Mouse (Mus musculus): ENCODE results near the gene Gm21987.
A peak's percentile ranks its signal among the peaks of the same experiment; 100 is the strongest.

The Gm21987 gene

DNA sequence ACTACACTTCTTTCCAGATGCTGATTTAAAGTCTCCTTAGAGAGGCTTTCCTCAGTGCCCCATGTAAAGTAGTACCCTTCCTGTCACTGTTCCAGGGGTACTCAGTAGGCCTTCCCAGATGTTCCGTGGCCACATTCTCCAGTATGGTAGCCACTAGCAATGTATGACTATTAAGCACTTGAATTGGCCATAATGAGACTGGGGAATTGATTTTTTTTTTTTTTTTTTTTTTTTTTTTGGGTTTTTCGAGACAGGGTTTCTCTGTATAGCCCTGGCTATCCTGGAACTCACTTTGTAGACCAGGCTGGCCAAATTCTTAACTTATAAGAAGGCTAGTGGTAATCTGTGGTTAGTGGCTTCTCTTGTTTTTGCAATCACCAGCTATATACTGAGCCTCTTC is 3.0 kb downstream of the Gm21987 start:
- no peak for DNase-seq (ENCODE audit: low read depth)

- DNase-seq (ENCODE audit: low read depth) = no peak
Measured at GRCm38 (mm10) chr16:38350361-38350855, 3.6 kb downstream of the Gm21987 start.

- no peak for DNase-seq (ENCODE audit: low read depth)
Measured at GRCm38 (mm10) chr16:38350939-38351338, 4.1 kb downstream of the Gm21987 start.

GRCm38 (mm10) chr16:38352031-38352430 is 5.2 kb downstream of the Gm21987 start:
- no peak for DNase-seq (ENCODE audit: low read depth)

GRCm38 (mm10) chr16:38352851-38353250 is 6.0 kb downstream of the Gm21987 start:
- DNase-seq (ENCODE audit: low read depth) = no peak

DNA sequence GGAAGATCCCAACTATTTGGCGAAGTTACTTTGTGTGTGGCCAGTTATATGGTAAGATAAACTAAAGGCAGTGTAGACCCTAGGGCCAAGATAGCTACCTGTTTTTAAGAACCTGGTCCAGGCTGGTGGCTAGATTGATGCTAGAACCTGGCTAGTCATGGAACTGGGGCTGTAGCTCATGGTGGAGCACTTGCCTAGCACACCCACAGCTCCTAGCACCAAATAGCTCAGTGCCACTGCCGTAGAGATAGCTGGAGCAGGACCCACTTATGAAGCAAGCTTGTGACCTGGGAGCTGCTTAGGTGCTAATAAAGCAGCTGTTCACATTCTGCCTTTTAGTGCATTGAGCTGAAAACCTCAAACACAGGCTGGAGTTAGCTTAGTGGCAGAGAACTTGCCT is 6.8 kb downstream of the Gm21987 start:
- DNase-seq (ENCODE audit: low read depth) = no peak

DNA sequence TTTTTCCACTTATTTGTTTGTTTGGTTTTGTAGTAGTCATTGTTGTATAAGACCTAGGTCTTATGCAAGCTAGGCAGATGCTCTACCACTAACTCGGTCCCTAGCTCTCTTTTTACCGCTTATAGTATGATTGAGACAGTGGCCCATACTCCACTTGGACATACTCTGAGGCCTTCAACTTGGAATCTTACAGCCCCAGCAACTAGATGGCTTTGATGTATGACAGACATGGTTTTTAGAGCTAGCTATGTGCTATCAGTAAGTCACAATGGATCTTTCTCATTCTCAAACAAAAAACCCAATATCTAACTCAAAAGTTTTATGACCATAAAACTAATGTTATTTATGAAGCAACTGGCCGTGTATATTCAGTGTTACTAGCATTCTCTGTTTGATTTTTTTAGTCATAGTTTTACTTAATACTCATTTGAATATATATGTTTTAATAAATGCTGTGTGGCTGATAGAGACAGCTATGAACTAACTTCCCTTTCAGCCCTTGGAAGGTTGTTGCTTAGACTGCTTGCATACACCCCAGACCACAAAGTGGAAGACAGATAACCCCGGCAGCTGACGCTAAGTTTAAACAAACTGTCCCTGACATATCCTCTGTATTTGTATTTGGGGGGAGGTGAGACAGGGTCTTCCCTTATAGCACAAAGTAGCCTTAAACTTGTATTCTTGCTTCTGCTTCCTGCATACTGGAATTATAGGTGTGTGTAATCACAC is 7.5 kb downstream of the Gm21987 start:
- no peak for DNase-seq (ENCODE audit: low read depth)

- no peak for DNase-seq (ENCODE audit: low read depth)
Measured at GRCm38 (mm10) chr16:38358256-38358812, 11.5 kb downstream of the Gm21987 start.

- no peak for DNase-seq (ENCODE audit: low read depth)
Measured at GRCm38 (mm10) chr16:38359241-38359640, 12.4 kb downstream of the Gm21987 start.

- no peak for DNase-seq (ENCODE audit: low read depth)
Measured at GRCm38 (mm10) chr16:38359857-38360256, 13.0 kb downstream of the Gm21987 start.

GRCm38 (mm10) chr16:38360317-38360716 is 13.5 kb downstream of the Gm21987 start:
- DNase-seq (ENCODE audit: low read depth) = no peak

DNA sequence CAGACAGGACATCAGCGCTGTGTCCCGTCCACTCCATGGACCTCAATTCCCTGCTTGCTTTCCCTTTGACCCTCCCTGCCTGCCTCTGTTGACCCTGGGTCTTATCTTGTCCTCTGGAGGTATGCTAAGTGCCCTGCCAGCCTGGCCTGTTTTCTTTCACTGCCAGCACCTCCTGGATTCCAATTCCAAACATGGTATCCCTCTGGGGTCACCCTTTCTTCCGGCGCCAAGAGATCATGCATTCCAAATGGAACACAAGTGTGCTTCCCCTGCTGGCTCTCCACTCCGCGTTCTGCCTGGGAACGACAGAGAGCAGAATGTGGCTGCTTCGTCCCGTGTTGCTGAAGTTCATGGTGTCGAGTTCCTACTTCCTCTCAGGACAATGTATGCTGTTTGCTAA is 15.1 kb downstream of the Gm21987 start, which contains the start of gene Popdc2:
Popdc2 (plus strand) TSS at position 277 of the 400 bp plus-strand sequence.
- no peak for DNase-seq (ENCODE audit: low read depth)

DNA sequence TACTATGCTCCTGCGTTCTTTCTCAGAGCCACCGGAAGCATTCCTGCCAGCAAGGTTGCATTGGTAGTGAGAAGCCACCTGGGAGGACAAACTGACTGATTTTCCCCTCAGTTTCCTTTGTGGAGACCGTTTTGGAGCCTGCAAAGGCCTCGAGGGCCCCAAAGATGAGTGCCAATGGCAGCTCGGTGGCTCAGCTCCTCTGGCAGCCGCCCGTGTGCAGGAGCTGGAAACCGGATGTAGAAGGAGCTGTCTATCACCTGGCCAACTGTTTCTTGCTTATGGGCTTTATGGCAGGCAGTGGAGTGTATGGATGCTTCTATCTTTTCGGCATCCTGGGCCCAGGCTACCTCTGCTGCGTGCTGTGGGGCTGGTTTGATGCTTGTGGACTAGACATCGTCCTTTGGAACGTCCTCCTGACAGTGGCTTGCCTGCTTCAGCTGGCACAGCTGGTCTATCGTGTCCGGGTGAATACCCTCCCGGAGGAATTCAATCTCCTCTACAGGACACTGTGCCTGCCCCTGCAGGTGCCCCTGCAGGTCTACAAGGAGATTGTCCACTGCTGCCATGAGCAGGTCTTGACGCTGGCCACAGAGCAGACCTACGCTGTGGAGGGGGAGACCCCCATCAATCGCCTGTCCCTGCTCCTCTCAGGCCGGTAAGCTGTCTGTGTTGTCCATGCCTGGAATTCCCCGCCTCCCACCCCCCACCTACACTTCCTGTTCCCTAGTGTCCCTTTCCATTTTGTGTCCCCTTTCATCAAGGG is 15.8 kb downstream of the Gm21987 start:
- no peak for DNase-seq (ENCODE audit: low read depth)

DNA sequence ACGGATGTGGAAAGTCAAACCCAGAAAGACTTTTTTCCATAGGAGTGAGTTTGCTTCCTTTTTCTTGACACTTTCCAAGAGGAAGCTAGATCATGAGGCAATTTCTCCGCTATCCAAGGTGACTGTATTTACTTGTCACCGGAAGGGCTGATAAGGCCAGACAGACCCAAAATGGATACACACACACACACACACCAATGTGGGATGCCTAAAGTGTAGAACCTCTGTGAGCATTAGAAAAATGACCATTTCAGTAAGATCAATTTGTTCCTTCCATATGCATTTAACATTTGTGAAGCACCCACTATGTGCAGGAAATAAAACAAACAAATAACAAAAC is 16.4 kb downstream of the Gm21987 start:
- DNase-seq (ENCODE audit: low read depth) = no peak

GRCm38 (mm10) chr16:38363657-38364056 is 16.8 kb downstream of the Gm21987 start:
- DNase-seq (ENCODE audit: low read depth) = no peak

- DNase-seq (ENCODE audit: low read depth) = no peak
Measured at GRCm38 (mm10) chr16:38365390-38365789, 18.6 kb downstream of the Gm21987 start.

DNA sequence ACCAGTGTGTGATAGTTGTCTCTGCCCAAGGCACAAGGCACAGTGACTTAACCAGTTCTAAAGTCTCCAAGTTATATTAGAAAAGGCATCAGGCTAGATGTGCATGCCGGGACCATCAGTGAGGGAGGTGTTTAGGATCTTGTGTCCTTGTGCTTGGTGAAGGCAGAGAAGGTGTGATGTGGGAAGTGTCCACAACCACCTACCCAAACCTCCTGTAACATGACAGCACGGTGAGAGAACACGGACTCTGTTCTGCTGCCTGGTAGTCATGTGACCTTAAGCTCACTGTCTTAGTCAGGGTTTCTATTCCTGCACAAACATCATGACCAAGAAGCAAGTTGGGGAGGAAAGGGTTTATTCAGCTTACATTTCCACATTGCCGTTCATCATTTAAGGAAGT is 19.4 kb downstream of the Gm21987 start:
- DNase-seq (ENCODE audit: low read depth) = no peak

DNA sequence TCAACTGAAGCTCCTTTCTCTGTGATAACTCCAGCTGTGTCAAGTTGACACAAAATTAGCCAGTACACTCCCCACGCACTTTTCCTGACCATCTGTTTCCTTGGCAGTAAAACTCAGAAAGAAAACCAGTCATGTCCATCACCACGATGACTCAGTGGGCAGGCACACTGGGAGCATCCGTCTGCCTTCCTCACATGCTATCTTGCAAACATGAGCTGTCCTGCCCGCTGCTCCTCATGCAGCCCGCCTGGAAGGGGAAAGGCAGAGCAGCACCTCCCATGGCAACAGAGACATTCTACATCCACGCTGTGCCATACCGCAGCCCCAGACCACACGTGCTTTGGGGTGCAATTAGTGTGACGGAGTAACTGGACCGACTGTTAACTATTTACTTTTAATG is 21.5 kb downstream of the Gm21987 start:
- DNase-seq (ENCODE audit: low read depth) = peak; percentile 85

GRCm38 (mm10) chr16:38369000-38369399 is 22.2 kb downstream of the Gm21987 start:
- DNase-seq (ENCODE audit: low read depth) = no peak

- DNase-seq (ENCODE audit: low read depth) = no peak
Measured at GRCm38 (mm10) chr16:38369431-38369830, 22.6 kb downstream of the Gm21987 start.

- no peak for DNase-seq (ENCODE audit: low read depth)
Measured at GRCm38 (mm10) chr16:38369992-38370484, 23.2 kb downstream of the Gm21987 start.

DNA sequence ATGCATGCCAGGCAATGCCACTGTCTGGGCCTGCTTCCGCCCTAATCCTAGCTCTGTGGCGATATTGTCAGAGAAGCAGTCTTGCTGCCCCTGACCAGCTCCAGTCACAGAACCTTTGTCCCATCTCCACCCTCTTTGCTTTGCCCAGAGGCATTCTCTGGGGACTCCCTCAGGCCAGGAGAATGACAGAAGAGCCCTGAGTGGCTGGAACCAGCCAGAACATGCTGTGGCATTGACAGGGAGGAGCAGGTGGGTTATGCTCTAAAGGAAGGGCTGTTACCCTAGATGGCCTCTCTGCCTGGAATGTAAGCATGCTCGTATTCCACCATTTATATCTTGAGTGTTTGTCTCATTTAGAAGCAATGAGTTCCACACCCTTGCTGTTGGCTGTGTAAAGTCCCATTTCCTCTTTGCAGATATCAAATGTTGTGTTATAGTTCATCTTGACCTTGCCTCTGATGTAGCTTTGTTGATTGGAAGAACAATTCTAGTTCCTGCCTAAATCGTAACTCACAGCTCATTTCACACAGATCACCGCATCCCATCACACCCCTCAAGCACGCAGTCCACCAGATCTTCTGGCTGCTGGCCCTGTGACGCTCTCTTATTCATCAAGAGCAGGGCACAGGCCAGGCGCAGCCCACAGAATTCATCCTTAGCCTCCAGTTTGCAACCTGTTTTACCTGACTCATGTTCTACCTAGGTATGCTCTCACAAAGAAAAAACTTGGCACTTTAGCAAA is 24.0 kb downstream of the Gm21987 start:
- no peak for DNase-seq (ENCODE audit: low read depth)
